Mouse (Mus musculus) hindbrain, embryonic 15.5 days (tissue): Measurements from ENCODE around the gene Slc39a1. TPM values are rescaled to one million over a fixed set of nuclear protein-coding genes. Genes with fewer than 3 reads are reported as not detected.

Experiments
- ATAC-seq: fragments of 200-750 bp; cut with Nextera tagmentation; 2 replicates; pipeline ENCODE4 v1.8.0; 2017; ENCODE audit warnings: low read depth, moderate number of reproducible peaks, moderate TSS enrichment; ENCODE audit not compliant: low FRiP score
- H3K27ac ChIP-seq: fragments of 300-500 bp; sonication (generic); replicated peaks from 2 replicates; pipeline ENCODE4 v1.5.1; 2015; ENCODE audit warnings: mild to moderate bottlenecking, inconsistent platforms
- H3K27me3 ChIP-seq: fragments of 300-500 bp; sonication (generic); 2 replicates; pipeline ENCODE4 v1.6.1; 2015; ENCODE audit warnings: control low read depth, inconsistent platforms
- H3K36me3 ChIP-seq: fragments of 300-500 bp; sonication (generic); 2 replicates; pipeline ENCODE4 v1.6.1; 2015; ENCODE audit warnings: control low read depth, inconsistent platforms
- H3K4me1 ChIP-seq: fragments of 300-500 bp; sonication (generic); replicated peaks from 2 replicates; pipeline ENCODE4 v1.6.1; 2015; ENCODE audit warnings: control low read depth, inconsistent platforms
- H3K4me2 ChIP-seq: fragments of 300-500 bp; sonication (generic); 2 replicates; pipeline ENCODE4 v1.6.1; 2015; ENCODE audit warnings: moderate library complexity, mild to moderate bottlenecking, inconsistent platforms
- H3K4me3 ChIP-seq: fragments of 300-500 bp; sonication (generic); 2 replicates; pipeline ENCODE4 v1.5.1; 2015; ENCODE audit warnings: mild to moderate bottlenecking, inconsistent platforms
- H3K9ac ChIP-seq: fragments of 300-500 bp; sonication (generic); 2 replicates; pipeline ENCODE4 v1.6.1; 2015; ENCODE audit warnings: inconsistent platforms
- H3K9me3 ChIP-seq: fragments of 300-500 bp; sonication (generic); 2 replicates; pipeline ENCODE4 v1.6.1; 2016; ENCODE audit warnings: control low read depth, inconsistent platforms
- WGBS: fragments of 180-500 bp; shearing (Covaris S2); methylation state at CpG from one replicate; pipeline ENCODE4 v1.1.7; 2015; 5-methylcytosine and 5-hydroxymethylcytosine counted together
- microRNA-seq: library from miRNA; unstranded; fragments of <30 nt; microRNA quantifications from one replicate; pipeline ENCODE4, GENCODE M21; 2016
- polyA plus RNA-seq: library from polyadenylated mRNA; unstranded; fragments of >200 nt; fragmentation: Nextera tagmentation; extraction: Ambion mirVana; gene quantifications from 2 replicates; pipeline ENCODE4 v1.2.1, GENCODE M21; 2015

Slc39a1 gene
- polyA plus RNA-seq, 1 experiment from 2014 or later, result 52.1 TPM

DNA sequence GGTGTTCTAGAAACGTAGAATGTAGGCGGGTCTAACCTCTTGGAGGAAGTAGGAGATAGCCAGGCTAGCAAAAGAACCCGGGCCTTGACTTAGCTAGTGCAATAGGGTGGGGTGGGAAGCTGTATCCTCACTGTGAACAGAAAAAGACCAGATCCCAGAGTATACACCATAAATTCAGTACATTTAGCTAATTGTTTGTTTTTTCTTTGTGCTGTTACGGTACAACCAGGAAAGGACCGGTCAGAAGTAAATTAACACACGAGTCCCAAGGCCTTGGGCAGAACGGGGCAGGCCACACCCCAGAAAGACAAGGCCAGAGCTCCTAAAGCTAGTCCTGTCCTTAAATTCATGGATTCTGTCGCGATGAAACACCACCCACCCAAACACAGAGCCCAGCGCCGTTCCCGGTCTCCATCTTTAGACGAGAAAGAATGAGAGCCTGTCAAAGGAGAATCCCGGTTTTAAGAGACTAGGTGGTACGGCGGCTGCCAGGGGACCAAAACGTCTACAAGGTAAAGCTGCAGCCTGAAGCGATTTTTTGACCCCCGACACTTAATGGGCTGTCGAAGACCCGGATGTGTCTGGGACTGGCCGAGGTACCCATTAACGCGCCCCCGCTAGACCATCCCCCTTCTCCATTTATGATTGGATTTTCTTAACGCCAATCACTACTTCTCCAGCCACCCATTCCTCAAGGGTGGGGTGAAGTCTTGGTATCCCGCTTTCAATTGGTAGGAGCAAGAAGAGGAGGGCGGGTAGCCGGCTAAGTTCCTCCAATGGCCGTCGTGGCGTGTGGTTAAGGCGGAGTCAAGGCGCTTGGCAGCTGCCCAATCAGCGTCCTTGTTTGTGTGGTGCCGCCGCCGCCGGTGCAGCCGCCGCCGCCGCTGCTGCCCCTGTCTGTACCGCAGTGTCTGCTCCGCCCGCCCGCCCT, 44.6 kb downstream of the Slc39a1 start, which contains the start of gene Gatad2b:
TSS of gene Gatad2b (plus strand) at position 834 of the 931 bp plus-strand sequence.
- WGBS, result under 1% methylated on average over 41 of the region's 47 CpGs
- Histone ChIP-seq H3K27ac (peak within 1 kb of the TSS; percentile 97), H3K9ac (peak within 1 kb of the TSS; percentile 95), H3K27me3 (no peaks in the 10 kb centered on the region), H3K4me2 (peak within 1 kb of the TSS; percentile 83), H3K4me1 (peaks cover 29% of the 10 kb centered on the region), H3K9me3 (no peaks in the 10 kb centered on the region), H3K36me3 (no peaks in the 10 kb centered on the region), H3K4me3 (peak within 1 kb of the TSS; percentile 66)
- peak; percentile 99 for ATAC-seq

DNA sequence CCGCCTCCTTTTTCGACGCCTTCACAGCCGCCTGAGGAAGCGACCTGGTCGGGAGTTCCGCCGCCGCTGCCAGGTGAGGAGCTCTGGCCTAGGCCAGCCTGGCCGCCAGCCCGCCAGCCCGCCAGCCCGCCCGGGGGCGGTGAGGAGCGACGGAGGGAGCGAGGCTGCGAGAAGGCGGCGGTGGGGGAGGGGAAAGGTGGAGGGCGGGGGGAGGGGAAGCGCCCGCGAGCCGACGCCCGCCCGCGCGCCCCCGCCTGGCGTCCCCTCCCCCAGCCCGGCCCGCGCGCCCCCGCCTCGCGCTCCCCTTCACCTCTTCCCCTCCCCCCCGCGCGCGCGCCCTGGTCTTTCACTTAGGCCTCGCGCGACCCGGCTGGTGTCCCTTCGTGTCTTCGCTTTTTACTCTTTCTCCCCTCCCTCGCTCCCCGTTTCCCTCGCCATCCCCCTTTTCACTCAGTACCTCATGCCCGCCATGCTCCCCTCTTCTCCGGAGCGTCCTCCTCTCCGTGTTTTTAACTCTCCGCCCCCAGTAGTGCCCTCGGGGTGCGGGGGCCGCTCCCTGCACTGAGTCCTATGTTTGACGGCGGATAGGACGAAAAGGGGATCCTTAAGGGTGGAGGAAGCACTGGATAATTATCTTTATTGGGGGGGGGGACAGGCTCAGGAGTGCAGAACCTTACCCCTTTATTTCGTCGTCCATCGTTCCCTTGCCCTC, 45.5 kb downstream of the Slc39a1 start:
- peak; percentile 1 for ATAC-seq
- H3K36me3 ChIP-seq, result no peaks in the 10 kb centered on the region
- H3K4me1 ChIP-seq, result peaks cover 29% of the 10 kb centered on the region
- H3K4me3 ChIP-seq, result peak overlapping the region; percentile 66
- WGBS, result 1% methylated on average over 26 of the region's 68 CpGs
- no peaks in the 10 kb centered on the region for H3K9me3 ChIP-seq
- H3K9ac ChIP-seq, result peak overlapping the region; percentile 95
- no peaks in the 10 kb centered on the region for H3K27me3 ChIP-seq
- peak overlapping the region; percentile 83 for H3K4me2 ChIP-seq
- peak overlapping the region; percentile 97 for H3K27ac ChIP-seq

- Histone ChIP-seq H3K27ac (peak overlapping the region; percentile 97), H3K9me3 (no peaks in the 10 kb centered on the region), H3K27me3 (no peaks in the 10 kb centered on the region), H3K9ac (peak overlapping the region; percentile 95), H3K4me3 (peak overlapping the region; percentile 66), H3K4me1 (peaks cover 29% of the 10 kb centered on the region), H3K36me3 (no peaks in the 10 kb centered on the region), H3K4me2 (peak overlapping the region; percentile 83)
- ATAC-seq, result no peak
- 1% methylated on average over 11 of the region's 11 CpGs for WGBS
These were observed 46.1 kb downstream of the Slc39a1 start for GRCm38 (mm10) chr3:90294064-90294440.

DNA sequence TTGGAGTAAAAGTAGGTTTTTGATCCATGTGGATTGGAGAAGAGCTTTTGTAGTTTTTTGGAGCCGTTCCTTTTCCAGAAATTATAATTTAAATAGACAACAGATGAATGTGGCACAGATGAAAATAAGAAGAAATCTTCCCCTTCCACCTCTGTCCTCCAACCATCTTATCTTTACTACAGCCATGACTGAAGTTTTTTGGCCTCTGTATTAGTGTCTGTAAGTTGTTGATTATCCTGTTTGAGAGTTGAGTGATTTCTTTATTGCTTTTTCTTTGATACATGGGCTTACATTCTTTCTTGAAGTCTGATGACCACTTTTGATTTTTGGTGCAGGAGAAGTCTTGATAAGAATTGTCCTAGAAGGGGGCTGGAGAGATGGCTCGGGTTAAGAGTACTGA, 46.7 kb downstream of the Slc39a1 start:
- Histone ChIP-seq H3K9ac (peak overlapping the region; percentile 95; the same call in 1 of the 2 replicates), H3K4me2 (peak overlapping the region; percentile 83), H3K27me3 (no peaks in the 10 kb centered on the region), H3K9me3 (no peaks in the 10 kb centered on the region), H3K27ac (no peak overlapping the region), H3K36me3 (no peaks in the 10 kb centered on the region), H3K4me3 (peak overlapping the region; percentile 66), H3K4me1 (peaks cover 29% of the 10 kb centered on the region)
- WGBS, result 79% methylated on average over 2 of the region's 2 CpGs
- ATAC-seq, result no peak

Small RNA genes within 50 kb of the gene (microRNA-seq; reads per million reads assigned to microRNA genes)
- gene Mir7012, result not detected

Other genes starting within 250 kb of the Slc39a1 start
- 110 and 111 TPM in 2 replicates for gene Hax1, start 249.4 kb upstream of the Slc39a1 start, polyA plus RNA-seq
- gene 4933434E20Rik, start 196.5 kb upstream of the Slc39a1 start, polyA plus RNA-seq, result 205 and 208 TPM in 2 replicates
- 121 and 130 TPM in 2 replicates for gene Ubap2l, start 195.5 kb upstream of the Slc39a1 start, polyA plus RNA-seq
- gene Tpm3, start 175.5 kb upstream of the Slc39a1 start, polyA plus RNA-seq, result 342 and 354 TPM in 2 replicates
- gene Nup210l, start 144.0 kb upstream of the Slc39a1 start, polyA plus RNA-seq, result 0.25 and 0.46 TPM in 2 replicates
- 794 and 950 TPM in 2 replicates for gene Rps27, start 34.5 kb upstream of the Slc39a1 start, polyA plus RNA-seq
- 27.2 and 28.7 TPM in 2 replicates for gene Rab13, start 34.5 kb upstream of the Slc39a1 start, polyA plus RNA-seq
- gene Jtb, start 16.6 kb upstream of the Slc39a1 start, polyA plus RNA-seq, result 90.2 and 96.2 TPM in 2 replicates
- gene Creb3l4, start 4.7 kb upstream of the Slc39a1 start, polyA plus RNA-seq, result 2.2 and 3.1 TPM in 2 replicates
- 21.9 and 25.6 TPM in 2 replicates for gene Crtc2, start 6.0 kb downstream of the Slc39a1 start, polyA plus RNA-seq
- gene Dennd4b, start 17.0 kb downstream of the Slc39a1 start, polyA plus RNA-seq, result 7.7 and 8.8 TPM in 2 replicates
- gene Gatad2b, start 45.0 kb downstream of the Slc39a1 start, polyA plus RNA-seq, result 11.1 and 13.1 TPM in 2 replicates
- gene Slc27a3, start 141.8 kb downstream of the Slc39a1 start, polyA plus RNA-seq, result 31.4 and 34.1 TPM in 2 replicates
- 34.3 and 35.0 TPM in 2 replicates for gene Ints3, start 185.4 kb downstream of the Slc39a1 start, polyA plus RNA-seq
- 2.4 and 2.8 TPM in 2 replicates for gene Npr1, start 217.7 kb downstream of the Slc39a1 start, polyA plus RNA-seq
- gene Ilf2, start 228.0 kb downstream of the Slc39a1 start, polyA plus RNA-seq, result 231 and 240 TPM in 2 replicates
- 90.1 and 93.1 TPM in 2 replicates for gene Snapin, start 242.9 kb downstream of the Slc39a1 start, polyA plus RNA-seq